Mouse (Mus musculus) c-Kit-positive CD71-positive TER-119-negative erythroid progenitor cells, embryonic 14.5 days (primary cell): ENCODE results near the gene Ccnl2.
"Not testable (repeated sequence)": the region's sequence is repeated elsewhere in the genome, so short reads cannot be mapped to it uniquely, and the experiment has no call there.

Source experiments
- DNase-seq: peaks from one replicate; pipeline ENCODE4 v3.0.0-alpha.2; 2013; ENCODE audit warnings: low read depth

Gene Ccnl2

GRCm38 (mm10) chr4:155811929-155812664, at the start of gene Ccnl2:
Gene Ccnl2 (plus strand): TSS chr4:155812489.
- peak; percentile 93 for DNase-seq

GRCm38 (mm10) chr4:155769496-155769879, 42.8 kb upstream of the Ccnl2 start:
- DNase-seq, result no peak

GRCm38 (mm10) chr4:155769880-155770512, 42.3 kb upstream of the Ccnl2 start:
- DNase-seq, result peak; percentile 77

GRCm38 (mm10) chr4:155770626-155771025, 41.7 kb upstream of the Ccnl2 start:
- no peak for DNase-seq

- no peak for DNase-seq
These were observed 40.6 kb upstream of the Ccnl2 start for GRCm38 (mm10) chr4:155771706-155772105.

GRCm38 (mm10) chr4:155772786-155773185, 39.5 kb upstream of the Ccnl2 start:
- DNase-seq, result no peak

GRCm38 (mm10) chr4:155773335-155774078, 38.8 kb upstream of the Ccnl2 start:
- no peak for DNase-seq

- DNase-seq, result peak; percentile 73
These were observed 38.0 kb upstream of the Ccnl2 start, which contains the start of gene Vwa1 for GRCm38 (mm10) chr4:155774280-155774754. Gene Vwa1 (minus strand): TSS chr4:155774698.

- DNase-seq, result no peak
These were observed 37.1 kb upstream of the Ccnl2 start for GRCm38 (mm10) chr4:155774971-155775740.

GRCm38 (mm10) chr4:155775855-155776254, 36.4 kb upstream of the Ccnl2 start:
- DNase-seq, result no peak

- DNase-seq, result no peak
These were observed 35.5 kb upstream of the Ccnl2 start for GRCm38 (mm10) chr4:155776704-155777335.

- no peak for DNase-seq
These were observed 34.5 kb upstream of the Ccnl2 start for GRCm38 (mm10) chr4:155777816-155778215.

GRCm38 (mm10) chr4:155779498-155779897, 32.8 kb upstream of the Ccnl2 start:
- DNase-seq, result no peak

- DNase-seq, result no peak
These were observed 31.4 kb upstream of the Ccnl2 start for GRCm38 (mm10) chr4:155780895-155781294.

- no peak for DNase-seq
These were observed 28.7 kb upstream of the Ccnl2 start for GRCm38 (mm10) chr4:155783486-155784080.

- DNase-seq, result no peak
These were observed 28.1 kb upstream of the Ccnl2 start for GRCm38 (mm10) chr4:155784081-155784701.

- DNase-seq, result no peak
These were observed 27.0 kb upstream of the Ccnl2 start for GRCm38 (mm10) chr4:155785246-155785645.

- DNase-seq, result peak; percentile 40
These were observed 26.5 kb upstream of the Ccnl2 start, which contains the start of gene Tmem88b for GRCm38 (mm10) chr4:155785819-155786218. Gene Tmem88b (minus strand): TSS chr4:155785874.

- no peak for DNase-seq
These were observed 24.0 kb upstream of the Ccnl2 start for GRCm38 (mm10) chr4:155788300-155788699.

GRCm38 (mm10) chr4:155788833-155789232, 23.5 kb upstream of the Ccnl2 start:
- not testable (repeated sequence) for DNase-seq
